Comparison of ENCODE assay signal across 8 mouse cellular contexts in the genomic region with DNA sequence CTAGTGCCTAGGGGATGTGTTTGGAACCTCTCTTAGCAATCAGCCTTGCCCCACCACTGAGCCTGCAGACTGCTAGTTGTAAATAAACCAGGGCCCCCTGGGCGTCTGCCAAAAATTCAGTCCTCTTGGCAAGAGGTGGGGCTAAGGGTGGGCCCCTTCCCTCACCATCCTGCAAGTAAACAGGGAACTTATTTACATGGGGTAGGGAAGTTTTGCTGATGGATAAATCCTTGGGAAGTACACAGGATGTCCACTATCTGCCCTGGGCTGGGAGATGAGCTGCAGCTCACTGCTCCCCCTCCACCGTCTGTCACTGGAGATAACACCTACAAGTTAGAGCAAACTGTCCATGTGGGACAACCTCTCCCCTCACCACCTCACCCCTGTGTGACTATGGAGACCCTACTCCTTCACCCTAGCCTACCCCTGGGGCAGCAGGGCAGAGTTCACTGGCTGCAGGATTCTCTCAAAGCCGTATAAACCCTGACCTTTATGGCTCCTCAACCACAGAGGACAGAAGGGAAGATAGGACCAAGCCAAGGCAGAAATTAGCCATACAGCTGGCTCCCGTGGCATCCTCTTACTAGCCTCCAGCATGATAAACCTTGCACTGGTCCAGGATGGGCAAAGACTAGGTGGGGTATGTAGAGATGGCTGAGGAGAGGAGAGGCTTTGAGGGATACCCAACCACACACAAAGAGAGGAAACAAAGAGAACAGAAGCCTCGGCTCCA. TPM values are rescaled to one million over a fixed set of nuclear protein-coding genes. Genes with fewer than 3 reads are reported as not detected.
DNase-seq lines count a peak whose midpoint lies in the region; ATAC-seq and TF ChIP-seq lines count a peak whose summit lies in the region.

No protein-coding gene starts in this region.

- no peak for TF ChIP-seq POLR2A in brain, embryonic 14.5 days (IDR thresholded peaks at IDR 0.05; ENCODE audit: borderline replicate concordance, extremely low read depth, insufficient read depth, insufficient read length, poor library complexity, severe bottlenecking)

- no peak overlapping the region for H3K4me3 ChIP-seq in neural tube, embryonic 13.5 days

- H3K36me3 ChIP-seq in neural tube, embryonic 13.5 days = peaks cover 20% of the 10 kb centered on the region

- peak; percentile 42 for DNase-seq in gastrocnemius, postnatal 14 days
- no peak for DNase-seq in gastrocnemius, adult 8-10 months (ENCODE audit: low spot score in 2 of 2)
- DNase-seq in brain, embryonic 14.5 days (ENCODE audit: low read depth) = peak; percentile 93
- peak; percentile 80 for DNase-seq in heart, postnatal 4 days
- DNase-seq in liver = peak; percentile 85
- no peak for DNase-seq in layer of hippocampus, adult 8-10 months (ENCODE audit: low spot score in 2 of 2)
- no peak for DNase-seq in gastrocnemius, adult 18-20 months (ENCODE audit: low spot score)

- 28% methylated on average over 5 of the region's 5 CpGs for WGBS in neural tube, embryonic 13.5 days

- H3K9me3 ChIP-seq in neural tube, embryonic 13.5 days = no peaks in the 10 kb centered on the region

- peak; percentile 45 for ATAC-seq in neural tube, embryonic 13.5 days (ENCODE audit: low read depth)

- H3K9ac ChIP-seq in neural tube, embryonic 13.5 days = no peak overlapping the region

- H3K4me1 ChIP-seq in neural tube, embryonic 13.5 days (replicated peaks) = peaks cover 79% of the 10 kb centered on the region

- H3K4me2 ChIP-seq in neural tube, embryonic 13.5 days = peak overlapping the region; percentile 0; the same call in 1 of the 2 replicates

- peak overlapping the region; percentile 79 for H3K27ac ChIP-seq in neural tube, embryonic 13.5 days (replicated peaks)

- TF ChIP-seq CTCF in brain, embryonic 14.5 days (IDR thresholded peaks at IDR 0.05; ENCODE audit: borderline replicate concordance, extremely low read depth, insufficient read depth, insufficient read length) = no peak

- no peaks in the 10 kb centered on the region for H3K27me3 ChIP-seq in neural tube, embryonic 13.5 days

- intact Hi-C loops in gastrocnemius, postnatal 14 days (cut with DNase I; ENCODE audit: low total_unique reads) = no loop called here

RNA-seq across cellular contexts. Expression of gene Tmcc2, which starts 16.8 kb away (rescaled TPM):
- 10 to 100 TPM; 19.4 to 22.9 TPM for total RNA-seq in gastrocnemius, postnatal 14 days (2021)
- 10 to 100 TPM; 38.8 to 60.0 (median 49.4) TPM for total RNA-seq in gastrocnemius, adult 8-10 months (2022)
- 53.1 and 74.0 TPM in 2 replicates for polyA plus RNA-seq in brain, embryonic 14.5 days (2012; rRNA removed)
- total RNA-seq in heart, postnatal 4 days (2021) = 10 to 100 TPM; 17.0 to 17.5 TPM
- 32.2 and 33.9 TPM in 2 replicates for polyA plus RNA-seq in neural tube, embryonic 13.5 days (2015; fragmentation: Nextera tagmentation; extraction: Ambion mirVana)
- total RNA-seq in layer of hippocampus, adult 8-10 months (2022) = 100 to 1,000 TPM; 201 to 235 (median 218) TPM
- 10 to 100 TPM; 36.8 to 41.5 TPM for total RNA-seq in gastrocnemius, adult 18-20 months (2021)

RNA-seq across cellular contexts. Expression of gene Dstyk, which starts 43.0 kb away (rescaled TPM):
- total RNA-seq in gastrocnemius, postnatal 14 days (2021) = 10 to 100 TPM; 12.2 to 13.8 TPM
- total RNA-seq in gastrocnemius, adult 8-10 months (2022) = 10 to 100 TPM in 1 of 4 experiments, 1 to 10 TPM in 3; 7.7 to 11.2 (median 8.5) TPM
- polyA plus RNA-seq in brain, embryonic 14.5 days (2012; rRNA removed) = 13.4 and 13.6 TPM in 2 replicates
- 10 to 100 TPM; 16.9 to 17.3 TPM for total RNA-seq in heart, postnatal 4 days (2021)
- polyA plus RNA-seq in neural tube, embryonic 13.5 days (2015; fragmentation: Nextera tagmentation; extraction: Ambion mirVana) = 9.2 and 9.8 TPM in 2 replicates
- 10 to 100 TPM; 41.2 to 53.1 (median 47.5) TPM for total RNA-seq in layer of hippocampus, adult 8-10 months (2022)
- total RNA-seq in gastrocnemius, adult 18-20 months (2021) = 1 to 10 TPM; 9.6 to 9.9 TPM

RNA-seq across cellular contexts. Expression of gene Nuak2, which starts 58.4 kb away (rescaled TPM):
- 1 to 10 TPM; 1.1 to 1.5 TPM for total RNA-seq in gastrocnemius, postnatal 14 days (2021)
- total RNA-seq in gastrocnemius, adult 8-10 months (2022) = under 1 TPM; 0.45 to 0.94 (median 0.52) TPM
- 22.3 and 23.7 TPM in 2 replicates for polyA plus RNA-seq in brain, embryonic 14.5 days (2012; rRNA removed)
- total RNA-seq in heart, postnatal 4 days (2021) = 1 to 10 TPM; 5.3 to 5.8 TPM
- 9.0 and 10.5 TPM in 2 replicates for polyA plus RNA-seq in neural tube, embryonic 13.5 days (2015; fragmentation: Nextera tagmentation; extraction: Ambion mirVana)
- 1 to 10 TPM; 1.2 to 2.0 (median 1.9) TPM for total RNA-seq in layer of hippocampus, adult 8-10 months (2022)
- total RNA-seq in gastrocnemius, adult 18-20 months (2021) = 1 to 10 TPM in 1 of 2 experiments, under 1 TPM in 1; 0.87 to 1.1 TPM

Comparison
In these comparisons a context has a peak if more than half of its experiments do, and no peak if none do; other contexts are left out.
1. DNase-seq: peak in gastrocnemius, postnatal 14 days (single experiment), brain, embryonic 14.5 days (single experiment), heart, postnatal 4 days (single experiment) and liver (single experiment); none in gastrocnemius, adult 8-10 months (0 of 2), layer of hippocampus, adult 8-10 months (0 of 2) and gastrocnemius, adult 18-20 months (single experiment).